In genomic region chr13:41079421-41079780, GRCm38 (mm10) we compare ENCODE assay signal across 8 mouse cellular contexts. TPM values are rescaled to one million over a fixed set of nuclear protein-coding genes. Genes with fewer than 3 reads are reported as not detected.
DNase-seq lines count a peak whose midpoint lies in the region; ATAC-seq and TF ChIP-seq lines count a peak whose summit lies in the region.

TSS of gene Mak (minus strand) at chr13:41079706.

- H3K27me3 ChIP-seq in heart, adult 2 months (ENCODE audit: control insufficient read depth, insufficient read depth, low read length), result peaks cover 3% of the 10 kb centered on the region
- H3K27me3 ChIP-seq in embryonic facial prominence, embryonic 10.5 days (replicated peaks; ENCODE audit: low read depth, poor library complexity, severe bottlenecking), result peaks cover 54% of the 10 kb centered on the region
- H3K27me3 ChIP-seq in liver, embryonic 16.5 days (ENCODE audit: control insufficient read depth, insufficient read depth, low read depth, low read length), result peaks cover 25% of the 10 kb centered on the region
- peaks cover 23% of the 10 kb centered on the region for H3K27me3 ChIP-seq in neural tube, embryonic 15.5 days (replicated peaks)
- no peaks in the 10 kb centered on the region for H3K27me3 ChIP-seq in testis, adult 2 months (ENCODE audit: control insufficient read depth, insufficient read depth, low read length)

- no peak for TF ChIP-seq POLR2A in heart, adult 2 months (IDR thresholded peaks at IDR 0.05; ENCODE audit: insufficient read depth, low read depth, low read length)
- peak; percentile 84 for TF ChIP-seq POLR2A in testis, adult 2 months (IDR thresholded peaks at IDR 0.05; ENCODE audit: control insufficient read depth, low read depth, low read length)

- WGBS in heart, adult 2 months, result 2% methylated on average over 38 of the region's 40 CpGs
- WGBS in embryonic facial prominence, embryonic 10.5 days, result under 1% methylated on average over 40 of the region's 40 CpGs
- WGBS in liver, embryonic 16.5 days (ENCODE audit: insufficient replicate concordance), result under 1% methylated on average over 39 of the region's 40 CpGs
- WGBS in neural tube, embryonic 15.5 days, result under 1% methylated on average over 40 of the region's 40 CpGs

- DNase-seq in heart, adult 2 months, result peak; percentile 28 to 34
- no peak for DNase-seq in heart, adult 9 months (ENCODE audit: low spot score in 2 of 2)
- peak; percentile 85 for DNase-seq in embryonic facial prominence, embryonic 10.5 days (ENCODE audit: low spot score)
- DNase-seq in heart, postnatal 10 days, result peak; percentile 18 to 39
- peak; percentile 78 to 84 for DNase-seq in kidney, postnatal 4 days

- intact Hi-C loops in heart, adult 2 months (cut with DNase I), result no loop called here
- intact Hi-C loops in heart, postnatal 10 days (cut with DNase I), result no loop called here

- TF ChIP-seq EP300 in heart, adult 2 months (IDR thresholded peaks at IDR 0.05; ENCODE audit: insufficient read depth, low read depth, low read length), result no peak

- peak within 1 kb of the TSS; percentile 80 for H3K4me2 ChIP-seq in liver, embryonic 16.5 days (ENCODE audit: low read depth, low read length)
- H3K4me2 ChIP-seq in neural tube, embryonic 15.5 days, result peak within 1 kb of the TSS; percentile 92

- no peak within 1 kb of the TSS for H3K9ac ChIP-seq in heart, adult 2 months (ENCODE audit: low read depth, low read length)
- H3K9ac ChIP-seq in liver, embryonic 16.5 days (ENCODE audit: low read depth, low read length), result no peak within 1 kb of the TSS
- H3K9ac ChIP-seq in neural tube, embryonic 15.5 days (replicated peaks), result peak within 1 kb of the TSS; percentile 47; the same call in 1 of the 2 replicates

- no peaks in the 10 kb centered on the region for H3K79me2 ChIP-seq in heart, adult 2 months (replicated peaks; ENCODE audit: control insufficient read depth, insufficient read depth, low read length)

- H3K36me3 ChIP-seq in heart, adult 2 months (ENCODE audit: control insufficient read depth, insufficient read depth, low read length), result no peaks in the 10 kb centered on the region
- H3K36me3 ChIP-seq in embryonic facial prominence, embryonic 10.5 days (replicated peaks), result no peaks in the 10 kb centered on the region
- H3K36me3 ChIP-seq in liver, embryonic 16.5 days (ENCODE audit: control insufficient read depth, insufficient read depth), result no peaks in the 10 kb centered on the region
- H3K36me3 ChIP-seq in neural tube, embryonic 15.5 days, result no peaks in the 10 kb centered on the region
- no peaks in the 10 kb centered on the region for H3K36me3 ChIP-seq in testis, adult 2 months (ENCODE audit: control insufficient read depth, insufficient read depth, low read length)

- no peak for TF ChIP-seq CTCF in heart, adult 2 months (IDR thresholded peaks at IDR 0.05)
- no peak for TF ChIP-seq CTCF in testis, adult 2 months (IDR thresholded peaks at IDR 0.05; ENCODE audit: control insufficient read depth, insufficient read depth, insufficient replicate concordance, low read depth, low read length)

- peak; percentile 87 for ATAC-seq in liver, embryonic 16.5 days (ENCODE audit: low read depth)
- peak; percentile 94 for ATAC-seq in neural tube, embryonic 15.5 days (ENCODE audit: low FRiP score)

- no peaks in the 10 kb centered on the region for H3K9me3 ChIP-seq in embryonic facial prominence, embryonic 10.5 days
- no peaks in the 10 kb centered on the region for H3K9me3 ChIP-seq in liver, embryonic 16.5 days (replicated peaks; ENCODE audit: control insufficient read depth, low read length)
- no peaks in the 10 kb centered on the region for H3K9me3 ChIP-seq in neural tube, embryonic 15.5 days (replicated peaks)

- H3K4me3 ChIP-seq in heart, adult 2 months, result peak within 1 kb of the TSS; percentile 22; the same call in 1 of the 2 replicates
- peak within 1 kb of the TSS; percentile 68 for H3K4me3 ChIP-seq in embryonic facial prominence, embryonic 10.5 days
- peak within 1 kb of the TSS; percentile 50 for H3K4me3 ChIP-seq in liver, embryonic 16.5 days (ENCODE audit: low read depth, low read length)
- peak within 1 kb of the TSS; percentile 58 for H3K4me3 ChIP-seq in neural tube, embryonic 15.5 days (replicated peaks)
- H3K4me3 ChIP-seq in testis, adult 2 months (ENCODE audit: control insufficient read depth, low read depth, low read length), result peak within 1 kb of the TSS; percentile 89

- H3K4me1 ChIP-seq in heart, adult 2 months (ENCODE audit: control insufficient read depth, insufficient read depth, low read length), result no peaks in the 10 kb centered on the region; the same call in 1 of the 2 replicates
- peaks cover 12% of the 10 kb centered on the region for H3K4me1 ChIP-seq in embryonic facial prominence, embryonic 10.5 days
- H3K4me1 ChIP-seq in liver, embryonic 16.5 days (ENCODE audit: control insufficient read depth, low read depth, low read length), result peaks cover 5% of the 10 kb centered on the region
- peaks cover 10% of the 10 kb centered on the region for H3K4me1 ChIP-seq in neural tube, embryonic 15.5 days
- no peaks in the 10 kb centered on the region; the same call in none of the 2 replicates for H3K4me1 ChIP-seq in testis, adult 2 months (ENCODE audit: control insufficient read depth, insufficient read depth, low read length)

- H3K27ac ChIP-seq in heart, adult 2 months, result no peak within 1 kb of the TSS
- H3K27ac ChIP-seq in embryonic facial prominence, embryonic 10.5 days (replicated peaks), result peak within 1 kb of the TSS; percentile 73
- H3K27ac ChIP-seq in liver, embryonic 16.5 days (ENCODE audit: low read length), result no peak within 1 kb of the TSS
- no peak within 1 kb of the TSS for H3K27ac ChIP-seq in neural tube, embryonic 15.5 days (replicated peaks)
- 0 out of 2 replicates have a peak within 1 kb of the TSS, but pooled peaks have one; percentile 27 for H3K27ac ChIP-seq in testis, adult 2 months (ENCODE audit: control insufficient read depth, insufficient read depth, low read depth, low read length)

RNA-seq across cellular contexts. Expression of gene Mak, which starts in this region (rescaled TPM):
- total RNA-seq in heart, adult 2 months (2021), result not detected
- polyA plus RNA-seq in heart, adult 2 months (2012; rRNA removed), result 0.25 TPM in 1 of 2 replicates, not detected in the other
- 0.94 and 0.95 TPM in 2 replicates for polyA plus RNA-seq in embryonic facial prominence, embryonic 10.5 days (2016; fragmentation: Nextera tagmentation; extraction: Ambion mirVana)
- not detected for total RNA-seq in heart, postnatal 10 days (2021)
- polyA plus RNA-seq in liver, embryonic 16.5 days (2015; fragmentation: Nextera tagmentation; extraction: Ambion mirVana), result 0.08 and 0.11 TPM in 2 replicates
- 0.70 and 1.4 TPM in 2 replicates for polyA plus RNA-seq in neural tube, embryonic 15.5 days (2015; fragmentation: Nextera tagmentation; extraction: Ambion mirVana)
- 98.5 and 99.6 TPM in 2 replicates for polyA plus RNA-seq in testis, adult 2 months (2012; rRNA removed)

Comparison
In these comparisons a context has a peak if more than half of its experiments do, and no peak if none do; other contexts are left out.
1. RNA of gene Mak (polyA plus RNA-seq): 98.5 to 99.6 TPM in testis, adult 2 months; 0.70 to 1.4 TPM in neural tube, embryonic 15.5 days, 0.94 to 0.95 TPM in embryonic facial prominence, embryonic 10.5 days, 0.25 TPM in heart, adult 2 months and 0.08 to 0.11 TPM in liver, embryonic 16.5 days; every median in the first group is over 10 times any median in the second.
2. Peak in DNase-seq and H3K4me3 ChIP-seq in heart, adult 2 months; RNA of the gene not detected or under 1 TPM.
3. Peak in DNase-seq, H3K4me3 ChIP-seq and H3K27ac ChIP-seq in embryonic facial prominence, embryonic 10.5 days; RNA of the gene not detected or under 1 TPM.
4. Peak in DNase-seq in heart, postnatal 10 days; RNA of the gene not detected or under 1 TPM.
5. Peak in ATAC-seq, H3K4me3 ChIP-seq and H3K4me2 ChIP-seq in liver, embryonic 16.5 days; RNA of the gene not detected or under 1 TPM.
6. DNase-seq: peak in kidney, postnatal 4 days (2 of 2); none in heart, adult 9 months (0 of 2).
7. H3K4me3 ChIP-seq: peak in every context shown above with its lines; median percentile 89 in testis, adult 2 months; 68 in embryonic facial prominence, embryonic 10.5 days; 58 in neural tube, embryonic 15.5 days; 50 in liver, embryonic 16.5 days; 22 in heart, adult 2 months.